Mouse (Mus musculus) liver, adult 2 months (tissue): ENCODE measurements at regions not wholly inside any gene's neighbourhood (a gene's known extent, or its start where the extent isn't known, plus 50 kb on each side); places are given as distances from the start of the nearest gene placed in this dataset.
"Not testable (repeated sequence)": the region's sequence is repeated elsewhere in the genome, so short reads cannot be mapped to it uniquely, and the experiment has no call there.

Experiments
- DNase-seq: peaks from one replicate; pipeline ENCODE4 v3.0.0-alpha.2; 2011; ENCODE audit warnings: low read depth, low spot score; ENCODE audit errors: extremely low read depth
- H3K27ac ChIP-seq: fragments of 200-500 bp; replicated peaks from 2 replicates; pipeline ENCODE4 v1.5.1; 2012; ENCODE audit warnings: low read depth, mild to moderate bottlenecking, control low read depth, inconsistent platforms, low read length; ENCODE audit not compliant: insufficient read depth
- H3K27me3 ChIP-seq: fragments of 200-500 bp; 2 replicates; pipeline ENCODE4 v1.6.1; 2012; ENCODE audit warnings: mild to moderate bottlenecking, moderate library complexity, low read length, inconsistent platforms; ENCODE audit not compliant: control insufficient read depth, insufficient read depth
- H3K36me3 ChIP-seq: fragments of 200-500 bp; 2 replicates; pipeline ENCODE4 v1.6.1; 2012; ENCODE audit warnings: low read length, inconsistent platforms; ENCODE audit not compliant: control insufficient read depth, insufficient read depth
- H3K4me1 ChIP-seq: fragments of 200-500 bp; 2 replicates; pipeline ENCODE4 v1.6.1; 2011; ENCODE audit warnings: low read length; ENCODE audit not compliant: control insufficient read depth, insufficient read depth
- H3K4me3 ChIP-seq: fragments of 200-500 bp; 2 replicates; pipeline ENCODE4 v1.5.1; 2011; ENCODE audit warnings: low read depth, mild to moderate bottlenecking, control low read depth, low read length, moderate library complexity; ENCODE audit not compliant: insufficient read depth
- H3K79me2 ChIP-seq: fragments of 200-500 bp; 2 replicates; pipeline ENCODE4 v1.6.1; 2012; ENCODE audit warnings: inconsistent platforms, mild to moderate bottlenecking, low read length, moderate library complexity; ENCODE audit not compliant: control insufficient read depth, insufficient read depth
- H3K9ac ChIP-seq: fragments of 200-500 bp; 2 replicates; pipeline ENCODE4 v1.6.1; 2012; ENCODE audit warnings: low read depth, mild to moderate bottlenecking, control low read depth, inconsistent platforms, low read length
- CTCF ChIP-seq: fragments of 200-500 bp; IDR thresholded peaks from 2 replicates; pipeline ENCODE4 v1.5.1; 2011; ENCODE audit warnings: low read depth, low read length, control low read depth
- POLR2A ChIP-seq: fragments of 200-500 bp; IDR thresholded peaks from 2 replicates; pipeline ENCODE4 v1.6.1; 2011; ENCODE audit warnings: low read length, control low read depth; ENCODE audit not compliant: insufficient read depth; ENCODE audit errors: extremely low read depth
- WGBS: fragments of 180-500 bp; shearing (Covaris S2); methylation state at CpG from one replicate; pipeline ENCODE4 v1.1.7; 2018; 5-methylcytosine and 5-hydroxymethylcytosine counted together

DNA sequence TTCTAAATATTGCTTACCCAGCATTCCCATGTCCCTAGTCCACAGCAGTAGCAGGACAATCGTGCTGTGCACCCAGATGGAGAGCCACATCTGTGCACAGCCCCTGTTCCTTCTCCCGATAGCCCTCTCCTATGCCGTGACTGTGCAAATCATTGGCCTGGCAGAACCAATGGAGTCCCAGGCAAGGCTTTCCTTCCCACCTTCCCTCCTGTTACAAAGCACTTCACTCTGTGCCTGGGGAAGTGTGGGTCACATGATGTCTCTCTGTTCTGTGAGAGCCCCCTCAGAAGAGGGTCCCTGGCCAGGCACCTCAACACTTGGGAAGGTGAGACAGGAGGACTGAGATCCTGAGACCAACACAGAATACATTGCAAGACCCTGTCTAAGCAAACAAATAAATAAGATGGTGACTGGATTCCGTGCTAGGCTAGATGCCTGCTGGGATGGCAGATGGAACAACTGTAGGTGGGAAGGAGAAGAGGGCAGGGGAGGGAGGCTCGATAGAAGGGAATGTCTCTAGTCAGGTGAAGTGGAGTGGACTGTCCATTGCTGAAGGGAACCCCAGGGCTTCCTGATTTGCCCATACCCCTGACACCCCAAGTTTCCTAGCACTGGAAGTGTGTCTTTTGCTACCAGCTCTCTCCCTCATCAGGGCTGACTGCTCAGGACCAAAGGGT is 73.5 kb downstream of the Rassf10 start:
- DNase-seq: no peak
- no peak for TF ChIP-seq POLR2A
- TF ChIP-seq CTCF: no peak
- H3K27ac ChIP-seq: no peak overlapping the region
- H3K27me3 ChIP-seq: no peaks in the 10 kb centered on the region
- H3K36me3 ChIP-seq: no peaks in the 10 kb centered on the region
- H3K9ac ChIP-seq: no peak overlapping the region
- WGBS: 76% methylated on average over 5 of the region's 5 CpGs
- no peaks in the 10 kb centered on the region for H3K79me2 ChIP-seq
- no peak overlapping the region for H3K4me3 ChIP-seq
- H3K4me1 ChIP-seq: no peaks in the 10 kb centered on the region

DNA sequence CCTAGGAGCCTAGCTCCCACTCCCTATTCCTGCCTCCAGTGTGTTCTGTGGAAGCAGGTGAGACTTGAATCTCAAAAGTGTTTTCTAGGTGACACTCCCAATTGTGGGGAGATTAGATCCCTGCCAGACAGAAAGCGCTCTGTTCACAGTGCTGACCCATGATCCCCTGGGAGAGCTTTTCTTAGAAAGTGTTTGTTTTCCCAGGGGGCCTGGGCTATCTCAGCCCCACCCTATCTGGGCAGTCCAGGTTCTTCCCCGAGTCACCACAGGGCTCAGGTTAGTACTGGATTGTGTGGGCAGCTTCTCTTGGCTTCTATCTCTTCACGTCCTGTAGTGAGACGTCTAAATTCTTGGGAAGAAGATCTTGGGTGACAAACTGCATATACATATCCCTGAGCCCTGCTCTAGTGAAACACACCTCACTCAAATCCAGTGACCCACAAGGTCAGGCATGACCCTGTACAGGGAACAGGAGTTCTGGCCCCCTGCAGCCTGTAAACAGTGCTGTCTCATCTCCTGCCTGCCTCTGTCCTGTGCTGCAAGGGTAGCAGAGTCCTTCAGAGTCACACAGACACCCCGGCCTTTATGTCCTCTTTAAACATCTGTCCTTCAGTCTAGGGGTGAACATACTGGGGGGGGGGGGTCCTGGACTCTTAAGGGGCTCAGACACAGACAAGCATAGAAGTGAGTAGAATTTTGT is 76.4 kb downstream of the Rassf10 start:
- no peak for DNase-seq
- H3K4me3 ChIP-seq: no peak overlapping the region
- no peak overlapping the region for H3K27ac ChIP-seq
- TF ChIP-seq POLR2A (no peak), CTCF (no peak)
- no peaks in the 10 kb centered on the region for H3K4me1 ChIP-seq
- no peaks in the 10 kb centered on the region for H3K27me3 ChIP-seq
- no peaks in the 10 kb centered on the region for H3K79me2 ChIP-seq
- H3K36me3 ChIP-seq: no peaks in the 10 kb centered on the region
- H3K9ac ChIP-seq: no peak overlapping the region
- WGBS: 47% methylated on average over 5 of the region's 5 CpGs

DNA sequence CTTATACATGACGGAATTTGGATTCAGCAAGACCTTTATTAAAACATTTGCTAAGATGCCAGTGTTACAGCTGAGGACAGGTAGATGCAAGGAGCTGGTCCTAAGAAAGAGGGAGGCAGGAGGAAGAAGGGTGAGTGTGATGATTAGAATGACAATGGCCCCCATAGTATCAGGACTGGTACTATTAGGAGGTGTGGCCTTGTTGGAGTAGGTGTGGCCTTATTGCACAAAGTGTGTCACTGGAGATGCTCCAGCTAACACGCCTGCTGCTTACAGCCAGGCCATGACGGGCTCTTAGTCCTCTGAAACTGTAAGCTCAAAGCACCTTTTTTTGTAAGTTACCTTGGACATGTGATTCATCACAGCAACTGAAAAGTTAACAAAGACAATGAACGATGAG is 82.0 kb downstream of the Rassf10 start:
- Histone ChIP-seq H3K27me3 (no peaks in the 10 kb centered on the region), H3K9ac (no peak overlapping the region), H3K4me1 (no peaks in the 10 kb centered on the region), H3K4me3 (no peak overlapping the region), H3K36me3 (no peaks in the 10 kb centered on the region), H3K27ac (no peak overlapping the region), H3K79me2 (no peaks in the 10 kb centered on the region)
- TF ChIP-seq CTCF: no peak
- DNase-seq: no peak
- WGBS: 83% methylated on average over 4 of the region's 4 CpGs

DNA sequence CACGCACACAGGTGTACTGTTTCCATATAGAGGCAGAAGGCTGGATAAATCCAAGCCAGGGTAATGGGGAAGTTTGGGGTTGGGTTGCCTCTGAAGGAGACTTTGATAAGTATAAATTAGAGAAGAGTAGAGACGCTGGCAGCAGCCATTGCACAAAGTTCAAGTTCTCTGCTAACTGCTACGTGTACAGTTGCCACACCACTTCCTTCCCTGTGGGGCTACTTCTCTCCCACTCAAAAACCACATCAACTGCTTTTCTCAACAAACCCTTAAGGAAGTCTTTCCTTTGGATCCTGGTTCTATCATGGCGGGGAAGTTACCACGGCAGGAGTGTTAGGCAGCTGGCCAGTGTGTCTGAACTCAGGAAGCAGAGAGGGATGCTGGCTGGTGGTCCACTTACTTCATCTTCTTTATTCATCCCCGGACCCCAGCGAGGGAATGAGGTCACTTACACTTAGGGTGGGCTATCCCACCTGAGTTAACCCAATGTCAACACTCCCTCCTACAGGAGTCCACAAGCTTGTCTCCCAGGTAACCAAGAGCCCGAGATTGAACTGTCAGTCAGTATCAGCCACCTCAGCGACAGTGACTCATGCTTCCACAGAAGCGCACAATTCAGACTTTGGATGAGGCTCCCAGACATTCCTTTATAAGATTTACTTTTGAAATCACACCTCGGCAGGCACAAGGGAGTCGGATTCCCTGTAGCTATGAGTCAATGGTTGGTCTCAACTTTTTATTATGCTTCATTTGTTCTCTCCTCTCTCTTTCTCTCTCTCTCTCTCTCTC is 84.3 kb downstream of the Rassf10 start:
- 65% methylated on average over 12 of the region's 12 CpGs for WGBS
- H3K4me3 ChIP-seq: no peak overlapping the region
- no peak overlapping the region for H3K27ac ChIP-seq
- DNase-seq: no peak
- H3K79me2 ChIP-seq: no peaks in the 10 kb centered on the region
- H3K9ac ChIP-seq: no peak overlapping the region
- no peaks in the 10 kb centered on the region for H3K4me1 ChIP-seq
- TF ChIP-seq CTCF: no peak
- TF ChIP-seq POLR2A: no peak
- no peaks in the 10 kb centered on the region for H3K36me3 ChIP-seq
- H3K27me3 ChIP-seq: no peaks in the 10 kb centered on the region

DNA sequence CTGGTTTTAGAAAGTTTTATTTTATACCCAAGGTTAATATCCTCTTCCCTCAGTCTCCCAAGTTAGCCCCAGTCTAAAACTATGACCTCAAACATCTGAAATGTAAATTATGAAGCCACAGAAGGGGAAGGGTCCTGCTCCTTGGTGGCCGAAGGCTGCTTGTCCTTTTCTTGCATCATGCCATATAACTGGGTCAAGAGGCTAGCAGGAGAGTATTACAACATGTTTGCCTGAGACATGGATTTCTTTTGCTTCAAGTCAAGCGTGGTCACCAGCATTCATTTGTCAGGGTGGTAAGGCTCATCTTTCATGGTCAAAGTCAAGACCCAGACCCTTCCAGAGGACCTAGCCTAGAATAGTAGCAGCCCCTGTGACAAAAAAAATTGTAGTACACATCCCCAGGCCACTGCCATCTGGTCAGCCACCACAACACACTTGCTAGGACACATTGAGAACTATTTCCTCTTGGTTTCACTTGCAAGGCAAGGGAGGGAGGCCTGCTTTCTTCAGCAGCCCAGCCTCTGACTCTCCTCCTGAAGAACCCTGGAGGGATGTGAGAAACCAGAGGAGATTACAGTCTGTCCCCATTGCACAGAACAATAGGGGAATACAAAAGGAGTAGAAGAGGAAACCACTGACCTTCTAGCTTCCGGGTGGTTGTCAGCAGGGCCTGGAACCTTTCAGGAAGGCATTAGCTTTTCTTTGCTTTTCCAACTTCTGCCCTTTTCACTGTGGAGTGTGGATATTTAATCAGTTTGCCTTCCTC is 85.3 kb downstream of the Rassf10 start:
- H3K4me3 ChIP-seq: no peak overlapping the region
- no peaks in the 10 kb centered on the region for H3K27me3 ChIP-seq
- WGBS: 75% methylated on average over 3 of the region's 3 CpGs
- no peak overlapping the region for H3K27ac ChIP-seq
- H3K79me2 ChIP-seq: no peaks in the 10 kb centered on the region
- H3K9ac ChIP-seq: no peak overlapping the region
- TF ChIP-seq CTCF: no peak
- TF ChIP-seq POLR2A: no peak
- H3K36me3 ChIP-seq: no peaks in the 10 kb centered on the region
- DNase-seq: no peak
- H3K4me1 ChIP-seq: no peaks in the 10 kb centered on the region

DNA sequence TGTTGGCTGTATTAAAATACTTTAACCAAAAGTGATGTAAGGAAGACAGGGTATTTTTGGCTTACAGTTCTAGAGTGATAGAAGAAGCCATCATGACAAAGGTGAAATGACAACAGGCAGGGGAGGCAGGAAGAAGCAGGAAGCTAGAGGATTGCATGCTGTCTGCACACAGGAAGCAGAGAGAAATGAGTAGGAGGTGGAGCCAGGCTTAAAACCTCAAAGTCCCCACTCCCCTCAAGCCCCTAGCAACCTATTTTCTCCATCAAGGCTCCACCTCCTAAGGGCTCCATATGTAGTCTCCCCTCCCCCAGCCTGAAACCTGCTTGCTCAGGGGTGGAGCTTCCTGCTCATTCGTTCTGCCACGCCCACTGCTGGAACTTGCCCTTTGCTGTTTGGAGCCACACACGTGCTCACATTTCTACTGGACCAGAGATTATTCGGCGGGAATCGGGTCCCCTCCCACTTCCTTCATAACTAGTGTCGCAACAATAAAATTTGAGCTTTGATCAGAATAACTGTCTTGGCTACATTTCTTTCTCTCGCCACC is 91.9 kb downstream of the Rassf10 start:
- DNase-seq, H3K4me1 ChIP-seq, H3K36me3 ChIP-seq, H3K27me3 ChIP-seq, H3K79me2 ChIP-seq, H3K27ac ChIP-seq, H3K4me3 ChIP-seq, H3K9ac ChIP-seq: not testable (repeated sequence)
- 69% methylated on average over 8 of the region's 8 CpGs for WGBS
